Mouse (Mus musculus) erythroblast, embryonic 14.5 days (primary cell): ENCODE measurements around the gene Umad1.

Source experiments
- GATA1 ChIP-seq: IDR thresholded peaks from 2 replicates; pipeline ENCODE4 v1.6.1; 2012; ENCODE audit warnings: low read length, inconsistent platforms, mixed read lengths
- TAL1 ChIP-seq: IDR thresholded peaks from 3 replicates; pipeline ENCODE4 v1.6.1; 2012; ENCODE audit warnings: low read length, inconsistent platforms, mixed read lengths

GRCm38 (mm10) chr6:8416802-8417569 lies 157.9 kb downstream of the Umad1 start:
- no peak for TF ChIP-seq TAL1
- no peak for TF ChIP-seq GATA1
